Mouse (Mus musculus): ENCODE measurements at regions not wholly inside any gene's neighbourhood (a gene's known extent, or its start where the extent isn't known, plus 50 kb on each side); places are given as distances from the start of the nearest gene placed in this dataset.
"Not testable (repeated sequence)": the region's sequence is repeated elsewhere in the genome, so short reads cannot be mapped to it uniquely, and the experiment has no call there.

DNA sequence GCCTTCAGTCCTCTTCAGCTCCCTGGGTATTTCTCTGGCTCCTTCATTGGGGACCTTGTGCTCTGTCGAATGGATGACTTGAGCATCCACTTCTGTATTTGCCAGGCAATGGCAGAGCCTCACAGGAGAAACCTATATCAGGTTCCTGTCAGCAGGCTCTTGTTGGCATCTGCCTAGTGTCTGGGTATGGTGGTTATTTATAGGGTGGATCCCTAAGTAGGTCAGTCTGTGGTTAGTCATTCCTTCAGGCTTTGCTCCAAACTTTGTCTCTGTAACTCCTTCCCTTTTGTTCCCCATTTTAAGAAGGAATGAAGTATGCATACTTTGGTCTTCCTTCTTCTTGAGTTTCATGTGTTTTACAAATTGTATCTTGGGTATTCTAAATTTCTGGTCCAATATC, 522.4 kb upstream of the St8sia4 start:
- ATAC-seq; H3K9me3 ChIP-seq (ENCODE audit: control insufficient read depth, low read length); H3K27ac ChIP-seq (ENCODE audit: low read length); H3K27me3 ChIP-seq (replicated peaks; ENCODE audit: control insufficient read depth, insufficient read depth, low read length); H3K4me2 ChIP-seq (ENCODE audit: low read depth, low read length); H3K4me3 ChIP-seq (ENCODE audit: low read length); H3K36me3 ChIP-seq (ENCODE audit: control insufficient read depth, insufficient read depth, low read length); H3K4me1 ChIP-seq (ENCODE audit: control insufficient read depth, insufficient read depth, low read length); H3K9ac ChIP-seq (ENCODE audit: low read depth, low read length): not testable (repeated sequence)
- WGBS, result 79% methylated on average over 1 of the region's 1 CpGs

DNA sequence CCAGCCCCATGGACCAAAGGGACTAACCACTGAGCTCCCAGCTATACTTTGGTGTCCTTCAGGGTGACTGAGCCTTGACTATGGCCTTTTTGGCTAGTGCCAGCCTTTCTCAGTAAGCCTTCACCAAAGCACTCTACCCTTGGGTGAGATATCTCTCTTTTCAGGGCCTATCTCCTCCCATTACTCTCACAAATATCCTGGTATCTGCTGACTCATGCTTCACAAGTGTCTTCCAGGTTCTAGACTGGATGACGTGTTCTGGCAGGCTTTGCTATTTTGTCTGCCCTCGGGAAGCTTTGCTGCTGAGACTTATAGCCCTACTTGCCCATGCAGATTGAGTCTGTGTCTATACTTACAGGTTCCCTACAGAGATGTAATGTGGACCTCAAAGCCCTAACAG, 499.4 kb upstream of the St8sia4 start:
- Histone ChIP-seq H3K4me3 (ENCODE audit: low read length) (no peak overlapping the region), H3K27ac (ENCODE audit: low read length) (no peak overlapping the region), H3K4me2 (ENCODE audit: low read depth, low read length) (no peak overlapping the region), H3K36me3 (ENCODE audit: control insufficient read depth, insufficient read depth, low read length) (no peaks in the 10 kb centered on the region), H3K9ac (ENCODE audit: low read depth, low read length) (no peak overlapping the region), H3K27me3 (replicated peaks; ENCODE audit: control insufficient read depth, insufficient read depth, low read length) (no peaks in the 10 kb centered on the region), H3K4me1 (ENCODE audit: control insufficient read depth, insufficient read depth, low read length) (no peaks in the 10 kb centered on the region), H3K9me3 (ENCODE audit: control insufficient read depth, low read length) (no peaks in the 10 kb centered on the region)
- WGBS, result 71% methylated on average over 2 of the region's 2 CpGs
- ATAC-seq, result no peak

DNA sequence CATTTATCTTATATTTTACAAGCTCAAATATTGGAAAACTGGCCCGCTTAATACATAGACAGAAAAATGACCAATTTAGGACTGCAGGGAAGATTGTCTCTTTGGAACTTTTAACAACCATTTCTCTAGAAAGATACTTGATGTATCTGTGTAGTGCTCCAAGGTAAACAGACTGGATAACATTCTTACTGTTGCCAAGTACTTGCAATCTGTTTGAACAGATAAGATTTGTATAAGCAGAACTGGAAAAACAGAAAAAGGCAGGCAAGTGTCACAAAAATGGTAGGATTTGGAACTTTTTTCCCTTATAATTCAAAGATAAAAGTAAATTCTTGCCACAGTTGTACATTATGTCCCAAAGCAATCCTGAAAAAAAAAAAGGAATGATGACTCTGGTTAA, 488.1 kb upstream of the St8sia4 start:
- WGBS, result 76% methylated on average over 1 of the region's 1 CpGs
- no peaks in the 10 kb centered on the region for H3K36me3 ChIP-seq (ENCODE audit: control insufficient read depth, insufficient read depth, low read length)

DNA sequence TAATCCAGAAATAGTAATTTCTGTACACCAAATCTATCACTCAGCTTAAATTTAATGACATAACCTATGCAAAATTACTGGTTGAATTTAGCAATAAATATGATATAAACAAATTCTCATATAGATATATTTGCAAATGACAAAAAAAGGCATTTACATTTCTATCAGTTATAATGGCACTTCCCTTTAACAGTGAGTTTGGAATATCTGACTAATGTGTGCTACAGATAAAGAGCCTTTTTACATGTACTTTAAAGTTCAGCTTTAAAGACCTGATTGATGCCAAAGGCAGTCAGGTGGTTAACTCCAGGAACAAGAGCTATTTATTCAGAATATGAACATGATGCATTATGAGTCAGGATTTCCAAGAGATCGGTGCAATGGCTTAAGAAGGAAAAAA, 461.2 kb upstream of the St8sia4 start:
- no peak overlapping the region for H3K4me3 ChIP-seq (ENCODE audit: low read length)
- WGBS, result 88% methylated on average over 1 of the region's 1 CpGs
- H3K4me2 ChIP-seq (ENCODE audit: low read depth, low read length), result no peak overlapping the region
- ATAC-seq, result no peak
- no peak overlapping the region for H3K27ac ChIP-seq (ENCODE audit: low read length)
- H3K4me1 ChIP-seq (ENCODE audit: control insufficient read depth, insufficient read depth, low read length), result no peaks in the 10 kb centered on the region
- H3K9ac ChIP-seq (ENCODE audit: low read depth, low read length), result no peak overlapping the region
- no peaks in the 10 kb centered on the region for H3K36me3 ChIP-seq (ENCODE audit: control insufficient read depth, insufficient read depth, low read length)
- no peaks in the 10 kb centered on the region for H3K9me3 ChIP-seq (ENCODE audit: control insufficient read depth, low read length)
- no peaks in the 10 kb centered on the region for H3K27me3 ChIP-seq (replicated peaks; ENCODE audit: control insufficient read depth, insufficient read depth, low read length)

More for the DNA sequence above, 488.1 kb upstream of the St8sia4 start:
- Histone ChIP-seq H3K27ac (ENCODE audit: low read length) (no peak overlapping the region), H3K4me1 (ENCODE audit: control insufficient read depth, insufficient read depth, low read length) (no peaks in the 10 kb centered on the region), H3K4me2 (ENCODE audit: low read depth, low read length) (no peak overlapping the region), H3K9me3 (ENCODE audit: control insufficient read depth, low read length) (no peaks in the 10 kb centered on the region), H3K27me3 (replicated peaks; ENCODE audit: control insufficient read depth, insufficient read depth, low read length) (no peaks in the 10 kb centered on the region), H3K4me3 (ENCODE audit: low read length) (no peak overlapping the region), H3K9ac (ENCODE audit: low read depth, low read length) (no peak overlapping the region)
- no peak for ATAC-seq

DNA sequence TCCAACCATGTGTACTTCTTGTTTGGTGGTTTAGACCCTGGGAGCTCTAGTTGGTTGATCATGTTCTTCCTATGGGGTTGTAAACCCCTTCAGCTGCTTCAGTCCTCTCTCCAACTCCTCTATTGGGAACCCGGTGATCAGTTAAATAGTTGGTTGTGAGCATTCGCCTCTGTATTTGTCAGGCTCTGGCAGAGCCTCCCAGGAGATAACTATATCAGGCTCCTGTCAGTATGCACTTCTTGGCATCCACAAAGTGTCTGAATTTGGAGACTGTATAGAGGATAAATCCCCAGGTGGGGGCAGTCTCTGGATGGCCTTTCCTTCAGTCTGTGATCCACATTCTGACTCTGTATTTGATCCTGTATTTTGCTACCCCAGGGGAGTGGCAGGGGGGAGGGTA, 440.6 kb upstream of the St8sia4 start:
- Histone ChIP-seq H3K36me3 (ENCODE audit: control insufficient read depth, insufficient read depth, low read length) (no peaks in the 10 kb centered on the region), H3K4me2 (ENCODE audit: low read depth, low read length) (no peak overlapping the region), H3K27ac (ENCODE audit: low read length) (no peak overlapping the region), H3K27me3 (replicated peaks; ENCODE audit: control insufficient read depth, insufficient read depth, low read length) (no peaks in the 10 kb centered on the region), H3K4me3 (ENCODE audit: low read length) (no peak overlapping the region), H3K9ac (ENCODE audit: low read depth, low read length) (no peak overlapping the region), H3K9me3 (ENCODE audit: control insufficient read depth, low read length) (no peaks in the 10 kb centered on the region), H3K4me1 (ENCODE audit: control insufficient read depth, insufficient read depth, low read length) (no peaks in the 10 kb centered on the region)
- ATAC-seq, result no peak
- 96% methylated on average over 2 of the region's 2 CpGs for WGBS

DNA sequence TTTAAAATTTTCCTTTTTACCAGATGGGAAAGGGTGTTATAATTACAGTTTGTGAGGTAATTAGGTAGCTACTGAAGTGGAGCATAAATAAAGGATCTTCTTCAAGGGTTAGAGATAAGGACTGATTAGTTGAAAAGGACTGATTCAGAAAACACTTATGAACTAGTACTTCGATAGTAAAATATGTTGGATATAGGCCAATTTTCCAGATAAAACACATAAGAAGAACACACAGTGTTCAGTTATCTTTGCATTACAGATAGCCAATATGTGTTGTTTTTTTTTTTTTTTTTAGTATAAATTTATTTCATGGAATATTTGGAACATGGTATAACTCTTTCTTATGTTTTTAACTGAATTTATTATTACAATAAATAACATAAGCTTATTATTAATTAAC, 438.0 kb upstream of the St8sia4 start:
- Histone ChIP-seq H3K27me3 (replicated peaks; ENCODE audit: control insufficient read depth, insufficient read depth, low read length) (no peaks in the 10 kb centered on the region), H3K9me3 (ENCODE audit: control insufficient read depth, low read length) (no peaks in the 10 kb centered on the region), H3K9ac (ENCODE audit: low read depth, low read length) (no peak overlapping the region), H3K4me2 (ENCODE audit: low read depth, low read length) (no peak overlapping the region), H3K36me3 (ENCODE audit: control insufficient read depth, insufficient read depth, low read length) (no peaks in the 10 kb centered on the region), H3K4me1 (ENCODE audit: control insufficient read depth, insufficient read depth, low read length) (no peaks in the 10 kb centered on the region), H3K4me3 (ENCODE audit: low read length) (no peak overlapping the region), H3K27ac (ENCODE audit: low read length) (no peak overlapping the region)
- ATAC-seq, result no peak
- 73% methylated on average over 1 of the region's 1 CpGs for WGBS

DNA sequence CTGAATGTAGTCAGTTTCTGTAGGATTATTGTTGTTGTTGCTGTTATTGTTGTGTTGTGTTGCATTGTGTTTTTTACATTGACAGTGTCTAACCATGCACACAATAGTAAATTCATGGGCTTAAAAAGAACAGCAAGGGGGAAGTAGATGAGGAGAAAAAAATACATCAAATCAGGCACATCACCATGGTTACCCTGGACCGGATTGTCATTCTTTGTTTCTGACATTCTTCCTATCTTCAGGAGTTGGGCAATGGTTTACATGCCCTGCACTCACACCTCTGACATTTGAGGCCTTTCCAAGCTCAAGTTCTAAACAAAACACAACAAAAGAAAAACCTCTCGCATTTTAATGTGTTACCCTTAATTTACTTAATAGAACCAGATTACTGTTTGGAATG, 416.2 kb upstream of the St8sia4 start:
- H3K27me3 ChIP-seq (replicated peaks; ENCODE audit: control insufficient read depth, insufficient read depth, low read length), result no peaks in the 10 kb centered on the region
- no peak for ATAC-seq
- no peak overlapping the region for H3K9ac ChIP-seq (ENCODE audit: low read depth, low read length)
- no peak overlapping the region for H3K4me2 ChIP-seq (ENCODE audit: low read depth, low read length)
- 63% methylated on average over 2 of the region's 2 CpGs for WGBS
- H3K36me3 ChIP-seq (ENCODE audit: control insufficient read depth, insufficient read depth, low read length), result no peaks in the 10 kb centered on the region
- no peak overlapping the region for H3K4me3 ChIP-seq (ENCODE audit: low read length)
- H3K9me3 ChIP-seq (ENCODE audit: control insufficient read depth, low read length), result no peaks in the 10 kb centered on the region
- no peak overlapping the region for H3K27ac ChIP-seq (ENCODE audit: low read length)
- H3K4me1 ChIP-seq (ENCODE audit: control insufficient read depth, insufficient read depth, low read length), result no peaks in the 10 kb centered on the region

DNA sequence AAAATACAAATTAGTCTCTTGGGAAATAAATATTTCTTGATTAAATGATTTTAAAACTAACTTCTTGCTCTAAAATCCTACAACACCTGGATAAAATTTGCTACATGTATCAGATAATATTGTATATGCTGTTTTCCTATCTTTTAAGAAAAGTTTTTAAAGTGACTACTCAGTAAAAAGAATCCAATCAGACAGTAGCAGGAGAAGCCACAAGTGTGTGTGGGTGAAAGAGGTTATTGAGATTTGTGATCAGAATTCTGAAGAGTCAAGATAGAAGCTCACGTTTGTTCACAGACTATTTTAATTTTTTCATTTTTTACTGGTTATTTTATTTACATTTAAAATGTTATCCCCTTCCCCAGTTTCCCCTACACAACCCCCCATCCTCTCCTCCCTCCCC, 407.3 kb upstream of the St8sia4 start:
- Histone ChIP-seq H3K36me3 (ENCODE audit: control insufficient read depth, insufficient read depth, low read length) (no peaks in the 10 kb centered on the region), H3K27ac (ENCODE audit: low read length) (no peak overlapping the region), H3K9ac (ENCODE audit: low read depth, low read length) (no peak overlapping the region), H3K27me3 (replicated peaks; ENCODE audit: control insufficient read depth, insufficient read depth, low read length) (no peaks in the 10 kb centered on the region), H3K4me3 (ENCODE audit: low read length) (no peak overlapping the region), H3K4me1 (ENCODE audit: control insufficient read depth, insufficient read depth, low read length) (no peaks in the 10 kb centered on the region), H3K9me3 (ENCODE audit: control insufficient read depth, low read length) (no peaks in the 10 kb centered on the region), H3K4me2 (ENCODE audit: low read depth, low read length) (no peak overlapping the region)
- no peak for ATAC-seq
- WGBS, result 85% methylated on average over 1 of the region's 1 CpGs

DNA sequence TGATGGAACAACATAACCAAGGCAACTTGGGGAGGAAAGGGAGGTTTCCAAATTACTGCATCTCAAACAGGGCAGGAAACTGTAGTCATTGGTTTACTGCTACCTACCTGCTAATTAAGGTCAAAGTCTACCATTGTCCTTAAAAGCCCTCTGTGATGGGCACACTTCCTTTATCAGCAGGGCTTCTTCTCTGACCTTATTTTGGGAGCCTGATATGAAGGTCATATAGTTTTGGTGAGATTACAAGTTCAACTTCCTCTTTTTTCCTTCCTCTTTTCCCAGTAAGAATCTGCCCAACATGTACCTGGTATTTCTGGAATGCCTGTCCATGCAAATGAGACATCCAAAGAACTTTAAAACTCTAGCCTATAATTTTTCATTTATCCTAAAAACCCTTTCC, 394.0 kb upstream of the St8sia4 start:
- H3K4me2 ChIP-seq (ENCODE audit: low read depth, low read length), result no peak overlapping the region
- no peak overlapping the region for H3K9ac ChIP-seq (ENCODE audit: low read depth, low read length)
- H3K36me3 ChIP-seq (ENCODE audit: control insufficient read depth, insufficient read depth, low read length), result no peaks in the 10 kb centered on the region
- H3K27me3 ChIP-seq (replicated peaks; ENCODE audit: control insufficient read depth, insufficient read depth, low read length), result no peaks in the 10 kb centered on the region
- H3K9me3 ChIP-seq (ENCODE audit: control insufficient read depth, low read length), result no peaks in the 10 kb centered on the region
- no peak for ATAC-seq
- no peaks in the 10 kb centered on the region for H3K4me1 ChIP-seq (ENCODE audit: control insufficient read depth, insufficient read depth, low read length)
- H3K4me3 ChIP-seq (ENCODE audit: low read length), result no peak overlapping the region
- H3K27ac ChIP-seq (ENCODE audit: low read length), result no peak overlapping the region

DNA sequence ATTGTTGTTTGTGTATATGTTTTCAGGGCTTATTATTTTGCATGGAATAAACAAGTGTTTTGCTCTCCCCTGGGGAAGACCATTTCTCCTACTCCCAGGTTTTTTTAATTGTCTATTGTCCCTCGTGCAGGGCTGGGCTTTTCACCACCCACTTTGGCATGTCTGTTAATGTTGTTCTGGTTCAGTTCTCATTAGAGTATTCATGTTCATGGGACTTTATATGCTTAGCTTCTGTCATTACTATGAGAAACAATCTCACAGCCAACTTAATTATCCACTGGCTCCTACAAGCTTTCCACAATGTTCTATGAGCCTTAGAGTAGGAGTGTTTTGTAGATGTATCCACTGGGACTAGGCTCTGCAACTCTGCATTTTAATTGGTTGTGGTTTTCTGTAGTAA, 381.9 kb upstream of the St8sia4 start:
- H3K4me3 ChIP-seq (ENCODE audit: low read length), result no peak overlapping the region
- H3K4me2 ChIP-seq (ENCODE audit: low read depth, low read length), result no peak overlapping the region
- no peaks in the 10 kb centered on the region for H3K9me3 ChIP-seq (ENCODE audit: control insufficient read depth, low read length)
- ATAC-seq, result no peak
- no peak overlapping the region for H3K9ac ChIP-seq (ENCODE audit: low read depth, low read length)
- no peak overlapping the region for H3K27ac ChIP-seq (ENCODE audit: low read length)
- 77% methylated on average over 1 of the region's 1 CpGs for WGBS
- no peaks in the 10 kb centered on the region for H3K4me1 ChIP-seq (ENCODE audit: control insufficient read depth, insufficient read depth, low read length)
- H3K27me3 ChIP-seq (replicated peaks; ENCODE audit: control insufficient read depth, insufficient read depth, low read length), result no peaks in the 10 kb centered on the region
- H3K36me3 ChIP-seq (ENCODE audit: control insufficient read depth, insufficient read depth, low read length), result no peaks in the 10 kb centered on the region
